Mouse (Mus musculus) stomach, embryonic 14.5 days (tissue): Measurements from ENCODE around the gene Eif5a. TPM values are rescaled to one million over a fixed set of nuclear protein-coding genes. Genes with fewer than 3 reads are reported as not detected.
A peak's percentile ranks its signal among the peaks of the same experiment; 100 is the strongest.
"Not testable (repeated sequence)": the region's sequence is repeated elsewhere in the genome, so short reads cannot be mapped to it uniquely, and the experiment has no call there.

Experiments used
- ATAC-seq: fragments of 200-750 bp; cut with Nextera tagmentation; 2 replicates; pipeline ENCODE4 v1.8.0; 2017; ENCODE audit warnings: low read depth, moderate TSS enrichment; ENCODE audit not compliant: insufficient number of reproducible peaks, insufficient read depth, low FRiP score
- H3K27ac ChIP-seq: fragments of 300-500 bp; sonication (generic); 2 replicates; pipeline ENCODE4 v1.5.1; 2014; ENCODE audit warnings: mild to moderate bottlenecking, low read length, moderate library complexity, mixed read lengths
- H3K27me3 ChIP-seq: fragments of 300-500 bp; sonication (generic); 2 replicates; pipeline ENCODE4 v1.6.1; 2014; ENCODE audit warnings: low read length, control low read depth, mixed read lengths; ENCODE audit not compliant: control insufficient read depth, insufficient read depth
- H3K36me3 ChIP-seq: fragments of 300-500 bp; sonication (generic); 2 replicates; pipeline ENCODE4 v1.6.1; 2014; ENCODE audit warnings: mild to moderate bottlenecking, control low read depth, low read length, moderate library complexity, mixed read lengths; ENCODE audit not compliant: control insufficient read depth, insufficient read depth
- H3K4me1 ChIP-seq: fragments of 300-500 bp; sonication (generic); 2 replicates; pipeline ENCODE4 v1.6.1; 2014; ENCODE audit warnings: low read length, control low read depth, mixed read lengths; ENCODE audit not compliant: control insufficient read depth, insufficient read depth
- H3K4me2 ChIP-seq: fragments of 300-500 bp; sonication (generic); replicated peaks from 2 replicates; pipeline ENCODE4 v1.6.1; 2014; ENCODE audit warnings: low read depth, low read length, control low read depth
- H3K4me3 ChIP-seq: fragments of 300-500 bp; sonication (generic); 2 replicates; pipeline ENCODE4 v1.5.1; 2014; ENCODE audit warnings: low read depth, low read length, control low read depth
- H3K9ac ChIP-seq: fragments of 300-500 bp; sonication (generic); replicated peaks from 2 replicates; pipeline ENCODE4 v1.6.1; 2014; ENCODE audit warnings: low read depth, mild to moderate bottlenecking, control low read depth, low read length, moderate library complexity, mixed read lengths
- H3K9me3 ChIP-seq: fragments of 300-500 bp; sonication (generic); 2 replicates; pipeline ENCODE4 v1.6.1; 2016; ENCODE audit warnings: low read depth, low read length, control low read depth; ENCODE audit not compliant: control insufficient read depth
- WGBS: fragments of 180-500 bp; shearing (Covaris S2); extraction: QIAGEN DNeasy Blood & Tissue Kit; methylation state at CpG from one replicate; pipeline ENCODE4 v1.1.7; 2014; 5-methylcytosine and 5-hydroxymethylcytosine counted together
- polyA plus RNA-seq: library from polyadenylated mRNA; unstranded; fragments of >200 nt; fragmentation: Nextera tagmentation; extraction: Ambion mirVana; gene quantifications from 2 replicates; pipeline ENCODE4 v1.2.1, GENCODE M21; 2014

Gene Eif5a
- polyA plus RNA-seq, 1 experiment from 2014 or later, result 1,510 TPM

DNA sequence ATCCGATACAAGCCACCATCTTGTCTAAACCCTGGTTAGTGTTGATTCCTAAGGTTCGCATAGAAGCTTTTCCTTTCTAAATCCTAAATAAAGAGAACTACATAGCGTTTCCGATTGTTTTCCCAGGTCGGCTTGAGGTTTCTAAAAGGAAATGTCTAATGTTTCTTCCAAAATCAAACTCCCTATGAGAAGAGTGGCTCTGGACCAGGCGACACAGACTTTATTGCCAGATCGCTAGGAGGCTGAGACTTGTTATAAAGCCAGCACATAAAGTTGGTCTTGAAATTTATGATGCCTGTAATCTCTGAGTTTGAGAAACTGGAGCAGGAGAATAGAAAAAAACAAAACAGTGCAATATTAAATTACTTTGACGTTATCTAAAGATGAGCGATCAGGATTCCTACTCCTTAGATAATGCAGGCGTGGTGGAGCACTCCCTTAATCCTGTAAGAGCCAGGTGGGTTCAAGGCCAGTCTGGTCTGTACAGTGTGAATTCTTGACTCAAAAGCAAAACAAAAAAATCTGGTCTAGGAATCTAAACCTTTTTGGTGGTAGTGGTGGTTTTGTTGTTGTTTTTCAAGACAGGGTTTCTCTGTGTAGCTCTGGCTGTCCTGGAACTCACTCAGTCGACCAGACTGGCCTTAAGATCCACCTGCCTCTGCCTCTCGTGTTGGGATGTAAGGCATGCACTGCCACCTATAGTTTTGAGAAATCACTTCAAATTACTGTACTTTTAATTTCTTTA lies 426 bp upstream of the Eif5a start:
- Histone ChIP-seq H3K4me2 (peak overlapping the region; percentile 50), H3K9me3 (no peaks in the 10 kb centered on the region), H3K4me3 (peak overlapping the region; percentile 98), H3K27me3 (no peaks in the 10 kb centered on the region), H3K27ac (peak overlapping the region; percentile 99), H3K9ac (peak overlapping the region; percentile 60), H3K36me3 (peaks cover 20% of the 10 kb centered on the region), H3K4me1 (peaks cover 16% of the 10 kb centered on the region)
- no peak for ATAC-seq
- 3% methylated on average over 12 of the region's 12 CpGs for WGBS

GRCm38 (mm10) chr11:69920266-69921031 lies 1.3 kb downstream of the Eif5a start:
- H3K36me3 ChIP-seq, result peaks cover 33% of the 10 kb centered on the region
- peaks cover 25% of the 10 kb centered on the region for H3K4me1 ChIP-seq
- H3K9me3 ChIP-seq, result no peaks in the 10 kb centered on the region
- peak overlapping the region; percentile 98 for H3K4me3 ChIP-seq
- H3K9ac ChIP-seq, result peak overlapping the region; percentile 97
- peak overlapping the region; percentile 96 for H3K27ac ChIP-seq
- WGBS, result under 1% methylated on average over 60 of the region's 65 CpGs
- peak; percentile 14 for ATAC-seq
- no peaks in the 10 kb centered on the region for H3K27me3 ChIP-seq
- peak overlapping the region; percentile 44 for H3K4me2 ChIP-seq

DNA sequence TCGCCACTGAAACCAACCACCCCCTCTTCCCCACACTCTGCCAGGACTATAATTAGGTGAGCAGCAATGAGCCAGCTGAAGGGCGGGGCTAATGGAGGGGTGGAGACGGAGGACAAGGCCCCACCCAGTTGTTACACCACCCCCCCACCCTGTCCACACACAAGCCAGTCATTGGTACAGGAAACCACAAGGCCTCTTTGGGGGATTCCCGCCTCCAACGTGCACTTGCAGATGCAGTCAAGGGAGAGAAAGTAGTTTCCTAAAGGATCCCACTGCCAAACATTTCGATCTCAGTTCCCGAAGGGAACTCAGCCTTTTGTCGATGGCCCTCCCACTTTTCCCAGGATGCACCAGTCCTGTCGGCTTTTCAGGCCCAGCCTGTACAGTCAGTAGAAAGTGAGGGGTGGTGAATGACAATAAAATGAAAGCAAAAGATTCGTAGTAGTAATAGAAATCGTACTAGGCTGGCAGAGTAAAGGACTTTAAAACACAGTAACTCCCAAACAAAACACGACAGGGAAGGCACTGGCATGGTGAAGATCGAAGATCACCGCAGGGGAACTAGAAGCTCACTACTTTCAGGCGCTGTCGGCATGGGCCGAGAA lies 2.0 kb downstream of the Eif5a start:
- H3K4me3 ChIP-seq, result peak overlapping the region; percentile 98
- H3K4me2 ChIP-seq, result peak overlapping the region; percentile 44
- H3K9me3 ChIP-seq, result no peaks in the 10 kb centered on the region
- peak overlapping the region; percentile 96 for H3K27ac ChIP-seq
- H3K4me1 ChIP-seq, result peaks cover 30% of the 10 kb centered on the region
- H3K36me3 ChIP-seq, result peaks cover 39% of the 10 kb centered on the region
- no peak for ATAC-seq
- H3K27me3 ChIP-seq, result no peaks in the 10 kb centered on the region
- WGBS, result 2% methylated on average over 17 of the region's 17 CpGs
- peak overlapping the region; percentile 97 for H3K9ac ChIP-seq

DNA sequence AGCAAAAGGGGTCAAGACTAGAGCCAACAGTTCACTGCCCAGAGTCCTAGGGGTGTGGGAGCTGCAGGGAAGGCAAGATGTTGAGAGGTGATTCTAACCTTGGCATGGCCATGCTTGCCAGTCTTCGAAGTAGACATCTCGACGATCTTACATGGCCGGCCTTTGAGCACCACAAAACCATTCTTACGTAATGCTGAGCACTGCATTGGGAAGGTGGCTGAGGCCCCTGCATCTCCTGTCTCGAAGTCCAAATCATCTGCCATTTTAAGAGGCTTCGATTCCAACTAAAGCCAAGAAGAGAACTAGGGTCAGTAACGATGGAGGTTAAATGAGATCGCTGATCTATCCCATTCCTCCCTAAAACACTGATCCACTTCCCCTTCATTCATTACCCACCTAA lies 2.7 kb downstream of the Eif5a start:
- 81% methylated on average over 9 of the region's 9 CpGs for WGBS
- Histone ChIP-seq H3K4me3 (peak overlapping the region; percentile 98; the same call in 1 of the 2 replicates), H3K9ac (peak overlapping the region; percentile 97; the same call in 1 of the 2 replicates), H3K4me1 (peaks cover 33% of the 10 kb centered on the region), H3K9me3 (no peaks in the 10 kb centered on the region), H3K4me2 (peak overlapping the region; percentile 44), H3K36me3 (peaks cover 41% of the 10 kb centered on the region), H3K27ac (0 out of 2 replicates have a peak overlapping the region, but pooled peaks have one; percentile 96), H3K27me3 (no peaks in the 10 kb centered on the region)
- no peak for ATAC-seq

DNA sequence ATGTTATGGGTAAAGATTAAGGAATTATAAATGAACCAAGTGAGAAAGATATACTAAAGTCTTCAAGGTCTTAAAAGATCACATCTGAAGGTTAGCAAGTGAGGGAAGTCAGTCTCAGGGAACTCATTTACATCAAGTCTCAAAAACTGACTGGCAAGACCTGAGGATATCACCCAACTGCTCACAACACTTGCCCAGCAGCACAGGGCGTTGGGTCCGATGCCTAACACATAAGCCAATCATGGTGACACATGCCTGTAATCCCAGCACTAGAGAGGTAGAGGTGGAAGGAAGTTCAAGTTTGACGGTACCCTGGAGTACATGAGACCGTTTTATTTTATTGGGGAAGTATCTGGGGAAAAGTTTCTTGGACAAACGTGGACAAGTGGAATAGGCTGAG lies 3.6 kb downstream of the Eif5a start:
- WGBS, result 82% methylated on average over 5 of the region's 5 CpGs
- H3K27me3 ChIP-seq, result no peaks in the 10 kb centered on the region
- no peaks in the 10 kb centered on the region for H3K9me3 ChIP-seq
- H3K4me3 ChIP-seq, result no peak overlapping the region
- no peak overlapping the region for H3K4me2 ChIP-seq
- H3K4me1 ChIP-seq, result peaks cover 33% of the 10 kb centered on the region
- H3K36me3 ChIP-seq, result peaks cover 41% of the 10 kb centered on the region
- H3K27ac ChIP-seq, result no peak overlapping the region
- H3K9ac ChIP-seq, result no peak overlapping the region
- no peak for ATAC-seq

DNA sequence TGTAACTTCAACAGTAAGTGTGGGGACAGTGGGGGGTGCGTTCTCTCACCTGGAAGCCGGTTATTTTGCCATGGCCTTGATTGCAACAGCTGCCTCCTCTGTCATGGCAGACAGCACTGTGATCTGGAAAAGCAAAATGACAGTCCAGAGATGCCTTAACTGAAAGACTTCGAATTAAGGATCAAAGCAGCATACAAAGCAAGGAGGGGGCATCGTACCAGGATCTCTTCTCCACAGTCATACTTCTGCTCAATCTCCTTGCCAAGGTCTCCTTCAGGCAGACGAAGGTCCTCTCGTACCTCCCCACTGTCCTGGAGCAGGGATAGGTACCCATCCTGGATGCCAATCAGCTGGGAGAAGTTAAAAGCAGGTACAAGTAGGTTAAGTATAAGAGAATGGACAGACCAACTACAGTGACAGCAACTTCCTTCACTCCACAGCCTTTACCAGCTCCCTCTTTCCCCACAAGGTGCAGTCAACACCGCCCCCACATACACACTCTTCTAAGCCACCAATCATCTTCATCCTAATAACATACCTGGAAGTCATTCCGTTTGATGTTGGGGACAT lies 4.3 kb downstream of the Eif5a start:
- no peak overlapping the region for H3K9ac ChIP-seq
- peaks cover 28% of the 10 kb centered on the region for H3K4me1 ChIP-seq
- H3K27me3 ChIP-seq, result no peaks in the 10 kb centered on the region
- H3K9me3 ChIP-seq, result no peaks in the 10 kb centered on the region
- no peak for ATAC-seq
- peaks cover 44% of the 10 kb centered on the region for H3K36me3 ChIP-seq
- no peak overlapping the region for H3K4me3 ChIP-seq
- H3K4me2 ChIP-seq, result no peak overlapping the region
- WGBS, result 82% methylated on average over 8 of the region's 8 CpGs
- H3K27ac ChIP-seq, result no peak overlapping the region

- H3K4me2 ChIP-seq, H3K27me3 ChIP-seq, H3K27ac ChIP-seq, H3K9ac ChIP-seq, ATAC-seq, H3K9me3 ChIP-seq, H3K4me3 ChIP-seq: not testable (repeated sequence)
- H3K36me3 ChIP-seq, result peaks cover 51% of the 10 kb centered on the region
- H3K4me1 ChIP-seq, result peaks cover 26% of the 10 kb centered on the region
- 63% methylated on average over 7 of the region's 7 CpGs for WGBS
Observed at GRCm38 (mm10) chr11:69916652-69917378, 4.9 kb downstream of the Eif5a start.
